Mouse (Mus musculus): ENCODE results near the gene Sp8.

GRCm38 (mm10) chr12:118842671-118843411 lies 3.3 kb upstream of the Sp8 start:
- no peak for TF ChIP-seq CTCF (IDR thresholded peaks at IDR 0.05; ENCODE audit: insufficient read depth, low read depth, low read length)
- TF ChIP-seq POLR2A (IDR thresholded peaks at IDR 0.05; ENCODE audit: insufficient read depth, low read depth, low read length) = no peak
